Mouse (Mus musculus): ENCODE measurements around the gene Ddn.

Ddn gene

GRCm38 (mm10) chr15:98809390-98809789 is at the start of gene Ddn:
Gene Ddn, minus strand, starts transcription at chr15:98809490.
- no peak for DNase-seq (ENCODE audit: extremely low read depth, low read depth)

DNA sequence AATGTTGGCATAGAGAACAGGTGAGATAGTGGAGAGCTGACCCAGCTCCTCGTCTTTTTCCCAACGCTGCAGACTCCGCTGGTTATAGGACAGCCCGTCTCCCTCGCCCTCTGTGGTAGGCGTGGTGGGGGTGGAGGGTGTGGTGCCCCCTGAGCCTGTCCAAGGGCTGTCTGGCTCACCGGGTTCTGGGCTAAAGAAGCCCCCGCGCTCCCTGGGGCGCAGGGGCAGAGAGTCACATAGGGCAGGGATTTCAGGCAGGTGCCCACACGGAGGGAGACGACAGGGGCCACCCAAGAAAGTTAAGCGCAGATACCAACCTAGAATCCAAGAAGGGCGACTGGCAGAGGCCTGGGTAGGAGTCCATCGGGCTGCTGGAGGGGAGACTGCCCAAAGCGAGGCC is 44.9 kb upstream of the Ddn start:
- DNase-seq (ENCODE audit: extremely low read depth, low read depth), result no peak

GRCm38 (mm10) chr15:98853161-98853937 is 44.1 kb upstream of the Ddn start:
- no peak for DNase-seq (ENCODE audit: extremely low read depth, low read depth)

- DNase-seq (ENCODE audit: extremely low read depth, low read depth), result no peak
These were observed 43.4 kb upstream of the Ddn start for GRCm38 (mm10) chr15:98852733-98853132.

DNA sequence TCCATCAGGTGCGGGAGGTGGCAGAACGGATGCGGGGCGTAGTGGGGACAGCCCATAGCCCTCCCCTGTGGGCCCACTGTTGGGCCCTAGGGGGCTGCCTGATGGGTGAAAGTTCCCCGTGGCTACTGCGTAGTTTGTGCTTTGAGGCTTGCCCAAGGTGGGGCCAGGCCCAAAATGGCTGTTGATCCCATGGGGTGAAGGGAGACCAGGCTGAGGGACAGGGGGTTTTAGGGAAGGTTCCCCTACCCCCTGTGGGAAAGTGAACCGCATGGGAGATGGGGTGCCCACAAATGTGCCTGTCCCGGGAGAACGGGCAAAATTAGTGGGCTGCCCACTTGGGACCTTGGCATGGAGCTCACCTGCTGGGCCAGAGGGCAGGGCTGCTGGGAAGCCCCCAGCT is 42.8 kb upstream of the Ddn start:
- DNase-seq (ENCODE audit: extremely low read depth, low read depth), result no peak

GRCm38 (mm10) chr15:98851229-98851818 is 42.0 kb upstream of the Ddn start:
- DNase-seq (ENCODE audit: extremely low read depth, low read depth), result no peak

- DNase-seq (ENCODE audit: extremely low read depth, low read depth), result no peak
These were observed 41.4 kb upstream of the Ddn start for GRCm38 (mm10) chr15:98850668-98851067.

- DNase-seq (ENCODE audit: extremely low read depth, low read depth), result no peak
These were observed 40.8 kb upstream of the Ddn start for GRCm38 (mm10) chr15:98849956-98850600.

DNA sequence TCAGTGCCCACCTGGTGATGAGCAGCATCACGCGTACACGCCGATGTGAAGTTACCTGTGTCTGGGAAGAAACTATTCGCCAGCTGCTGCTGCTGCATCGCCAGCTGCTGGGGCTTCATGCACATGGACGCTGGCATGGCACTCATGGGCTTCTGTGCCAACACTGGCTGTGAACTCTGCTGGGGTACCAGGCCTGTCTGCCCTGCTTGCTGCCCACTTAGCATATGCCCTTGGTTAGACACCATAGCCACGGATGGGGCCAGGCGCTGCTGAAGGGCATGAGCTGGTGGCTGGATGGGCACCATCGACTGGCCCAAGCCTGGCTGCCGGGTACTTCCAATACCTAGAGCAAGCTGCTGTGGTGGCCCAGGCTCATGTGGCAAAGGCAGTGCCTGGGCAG is 39.9 kb upstream of the Ddn start:
- no peak for DNase-seq (ENCODE audit: extremely low read depth, low read depth)

GRCm38 (mm10) chr15:98846140-98846539 is 36.9 kb upstream of the Ddn start:
- no peak for DNase-seq (ENCODE audit: extremely low read depth, low read depth)

GRCm38 (mm10) chr15:98845149-98845548 is 35.9 kb upstream of the Ddn start:
- no peak for DNase-seq (ENCODE audit: extremely low read depth, low read depth)

GRCm38 (mm10) chr15:98843595-98844223 is 34.4 kb upstream of the Ddn start:
- DNase-seq (ENCODE audit: extremely low read depth, low read depth), result no peak

DNA sequence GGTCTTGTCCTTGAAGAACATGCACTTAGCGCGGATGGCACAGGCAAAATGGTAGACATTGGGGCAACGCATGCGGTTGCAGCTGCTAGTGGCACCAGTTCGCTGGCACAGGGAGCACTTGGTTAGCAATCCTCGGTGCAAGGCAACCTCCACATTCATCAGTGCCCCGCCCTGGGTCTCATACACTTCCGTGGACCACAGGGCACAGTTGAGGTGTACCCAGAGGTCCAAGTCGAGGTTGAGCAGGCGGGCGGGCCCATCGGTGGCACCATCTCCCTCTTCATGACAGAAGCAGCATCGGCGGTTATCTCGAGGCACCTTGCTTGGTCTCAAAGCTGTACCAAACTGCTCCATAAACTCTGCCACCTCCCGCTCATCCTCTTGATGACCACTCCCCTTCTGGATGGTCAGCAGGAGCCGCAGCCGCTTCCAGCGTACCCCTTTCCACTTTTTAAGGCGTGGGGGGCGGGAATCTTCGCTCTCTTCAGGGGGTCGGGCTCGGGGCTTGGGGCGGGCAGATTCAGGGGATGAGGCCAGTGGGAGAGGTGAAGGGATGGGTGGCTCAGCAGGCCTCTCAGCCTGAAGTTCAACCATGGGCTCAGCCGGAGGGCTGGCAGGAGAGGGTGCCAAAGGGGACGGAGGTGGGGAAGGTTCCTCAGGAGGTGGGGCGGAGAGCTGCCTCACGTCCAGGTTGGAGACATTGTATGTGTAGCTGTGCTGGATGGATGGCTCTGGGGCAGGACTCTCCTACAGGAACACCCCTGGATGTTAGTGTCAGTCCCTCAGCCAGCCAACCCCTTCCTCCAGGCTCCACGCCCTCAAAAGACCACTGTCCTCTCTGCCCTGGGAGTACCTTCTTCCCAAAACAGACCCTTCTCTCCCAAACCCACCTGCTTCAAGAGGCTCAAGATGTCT is 30.6 kb upstream of the Ddn start:
- DNase-seq (ENCODE audit: extremely low read depth, low read depth), result no peak

- no peak for DNase-seq (ENCODE audit: extremely low read depth, low read depth)
These were observed 29.9 kb upstream of the Ddn start for GRCm38 (mm10) chr15:98839161-98839560.

GRCm38 (mm10) chr15:98837743-98838103 is 28.4 kb upstream of the Ddn start:
- no peak for DNase-seq (ENCODE audit: extremely low read depth, low read depth)

DNA sequence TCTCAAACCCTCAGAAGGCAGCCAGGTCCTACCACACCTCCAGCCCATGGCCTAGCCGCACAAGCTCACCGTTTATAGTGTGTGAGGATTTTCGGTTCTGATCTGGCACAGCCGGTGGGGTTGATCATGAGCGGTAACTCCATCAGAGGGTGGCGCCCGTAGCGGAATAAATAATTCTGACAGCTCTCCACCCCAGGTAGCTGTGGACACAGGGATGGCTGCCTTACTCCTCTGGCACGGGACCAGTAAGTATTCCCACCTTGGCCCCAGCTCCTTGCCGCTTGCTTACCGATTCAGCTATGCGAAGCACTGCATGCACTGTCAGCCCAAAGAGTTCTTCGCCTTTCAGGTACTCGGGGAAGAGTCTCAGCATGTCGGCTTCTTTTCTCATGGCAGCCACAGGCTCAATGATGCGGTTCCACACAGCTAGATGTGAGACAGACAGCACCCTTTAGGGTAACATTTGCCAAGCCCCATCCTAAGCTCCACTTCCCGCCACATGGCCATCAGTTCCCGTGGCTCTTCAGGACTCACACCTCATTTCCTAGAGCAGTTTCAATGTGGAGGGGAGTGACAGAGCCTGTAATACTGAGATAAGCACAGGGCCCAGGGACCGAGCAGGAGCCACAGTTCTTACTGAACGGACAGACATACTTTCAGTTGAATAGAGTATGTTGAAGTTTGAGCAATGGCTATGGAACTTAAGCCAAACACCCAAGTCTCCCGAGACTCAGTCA is 27.9 kb upstream of the Ddn start:
- DNase-seq (ENCODE audit: extremely low read depth, low read depth), result no peak

DNA sequence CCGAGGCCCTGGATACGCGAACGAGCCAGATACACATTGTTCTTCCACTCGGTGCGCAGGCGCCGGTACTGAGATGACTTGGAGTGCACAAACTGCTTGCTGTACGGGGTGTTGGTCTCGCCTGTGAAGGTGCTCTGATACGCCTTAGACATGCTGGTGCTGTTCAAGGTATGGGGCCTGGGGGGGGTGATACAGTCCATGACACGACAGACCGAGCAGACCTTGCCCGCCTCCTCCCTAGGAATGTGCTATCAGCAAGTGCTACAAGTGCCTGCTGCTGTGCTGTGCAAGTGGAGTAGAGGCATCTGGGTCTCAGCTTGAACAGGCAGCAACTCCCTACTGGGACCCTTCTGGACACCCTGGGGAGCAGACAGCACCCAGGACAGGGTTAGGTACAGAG is 26.0 kb upstream of the Ddn start:
- no peak for DNase-seq (ENCODE audit: extremely low read depth, low read depth)

- DNase-seq (ENCODE audit: extremely low read depth, low read depth), result no peak
These were observed 24.8 kb upstream of the Ddn start for GRCm38 (mm10) chr15:98834059-98834458.

DNA sequence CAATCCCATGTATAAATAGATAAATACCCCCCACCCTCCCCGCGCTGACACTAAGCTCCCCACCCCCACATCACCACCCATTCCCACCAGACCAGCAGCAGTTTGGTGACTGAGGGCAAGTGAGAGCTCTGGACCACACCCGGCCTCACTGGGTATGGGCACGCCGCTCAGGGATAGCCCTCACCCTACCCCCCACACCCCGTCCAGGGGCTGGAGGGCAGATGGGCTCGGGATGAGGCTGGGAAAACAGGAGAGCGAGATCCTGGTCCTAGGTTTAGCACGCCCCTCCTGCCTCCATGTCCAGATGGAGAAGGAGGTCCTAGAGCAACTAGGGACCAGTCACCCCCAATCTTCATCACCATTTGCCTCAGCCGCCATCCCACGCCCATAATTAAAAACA is 24.0 kb upstream of the Ddn start:
- no peak for DNase-seq (ENCODE audit: extremely low read depth, low read depth)
